Mouse (Mus musculus) erythroblast, embryonic 14.5 days (primary cell): ENCODE measurements around the gene Fam135a.

Experiments used
- GATA1 ChIP-seq: IDR thresholded peaks from 2 replicates; pipeline ENCODE4 v1.6.1; 2012; ENCODE audit warnings: low read length, inconsistent platforms, mixed read lengths
- TAL1 ChIP-seq: IDR thresholded peaks from 3 replicates; pipeline ENCODE4 v1.6.1; 2012; ENCODE audit warnings: low read length, inconsistent platforms, mixed read lengths

GRCm38 (mm10) chr1:24086176-24086575, 14.0 kb downstream of the Fam135a start:
- TF ChIP-seq GATA1 (no peak), TAL1 (no peak)
